28 mouse cellular contexts compared by ENCODE assay signal in the genomic region with DNA sequence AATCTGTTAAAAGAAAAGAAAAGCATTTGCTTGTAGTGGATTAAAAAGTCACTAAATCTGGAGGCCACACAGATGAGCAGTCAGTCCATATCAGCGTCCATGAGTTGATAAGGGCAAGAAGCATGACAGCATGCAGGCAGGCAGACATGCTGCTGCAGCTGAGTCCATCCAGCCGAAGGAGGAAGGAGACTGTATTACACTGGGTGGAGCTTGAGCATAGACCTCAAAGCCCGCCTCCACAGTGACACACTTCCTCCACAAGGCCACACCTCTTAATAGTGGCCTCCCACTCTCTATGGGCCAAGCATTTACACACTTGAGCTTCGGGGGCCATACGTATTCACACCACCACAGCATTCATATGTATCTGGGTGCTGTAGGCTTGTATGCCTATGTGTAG. TPM values are rescaled to one million over a fixed set of nuclear protein-coding genes. Genes with fewer than 3 reads are reported as not detected.
DNase-seq lines count a peak whose midpoint lies in the region; ATAC-seq and TF ChIP-seq lines count a peak whose summit lies in the region.
"Had no signal": no experiment of that assay in that cellular context is flagged by ENCODE, and none has a peak within 500 bp of the region (broad histone marks: within the 10 kb centered on the region; RNA-seq: fewer than 3 reads in every experiment).

No protein-coding gene starts in this region.

- TF ChIP-seq EP300 in stomach, postnatal 0 days (optimal IDR thresholded peaks at IDR 0.05), result no peak

- no peak for TF ChIP-seq CTCF in stomach, postnatal 0 days (IDR thresholded peaks at IDR 0.05; ENCODE audit: low read depth)

- no peak overlapping the region for H3K9ac ChIP-seq in heart, embryonic 12.5 days
- H3K9ac ChIP-seq in stomach, embryonic 16.5 days (ENCODE audit: low read length), result no peak overlapping the region
- no peak overlapping the region for H3K9ac ChIP-seq in stomach, postnatal 0 days (ENCODE audit: low read length)
- H3K9ac ChIP-seq in intestine, embryonic 14.5 days (ENCODE audit: low read length), result no peak overlapping the region
- H3K9ac ChIP-seq: embryonic facial prominence, embryonic 12.5 days; forebrain, embryonic 13.5 days; hindbrain, embryonic 13.5 days; limb, embryonic 13.5 days; liver, embryonic 14.5 days; lung, embryonic 15.5 days; midbrain, embryonic 12.5 days; stomach, embryonic 15.5 days had no signal

- no peak for DNase-seq in heart, adult 8-10 months (ENCODE audit: low spot score)
- DNase-seq in stomach, postnatal 0 days (ENCODE audit: low spot score), result no peak
- no peak for DNase-seq in intestine, embryonic 14.5 days (ENCODE audit: low spot score)
- no peak for DNase-seq in natural killer cell, adult 2 months (ENCODE audit: low spot score in 2 of 2)
- no peak for DNase-seq in T-cell, adult 2 months (ENCODE audit: low spot score)
- DNase-seq in gastrocnemius, postnatal 36 days, result no peak
- DNase-seq: adrenal gland, adult 2 months; B cell, adult 2 months; cerebellum, adult 11-12 months; cerebellum, postnatal 10 days; heart, adult 11 months; kidney, postnatal 4 days; lung, postnatal 36 days; right cerebral cortex, postnatal 4 days; thymus, adult 2 months; thymus, postnatal 4 days had no signal

- no peak overlapping the region for H3K4me3 ChIP-seq in heart, embryonic 12.5 days
- H3K4me3 ChIP-seq in stomach, embryonic 16.5 days (replicated peaks; ENCODE audit: low read length), result no peak overlapping the region
- H3K4me3 ChIP-seq in stomach, postnatal 0 days (ENCODE audit: low read depth, low read length), result no peak overlapping the region
- no peak overlapping the region for H3K4me3 ChIP-seq in intestine, embryonic 14.5 days (ENCODE audit: low read depth, low read length)
- H3K4me3 ChIP-seq: embryonic facial prominence, embryonic 12.5 days; forebrain, embryonic 13.5 days; hindbrain, embryonic 13.5 days; limb, embryonic 13.5 days; lung, embryonic 15.5 days; midbrain, embryonic 12.5 days; stomach, embryonic 15.5 days had no signal

- no peak overlapping the region for H3K27ac ChIP-seq in heart, embryonic 12.5 days (ENCODE audit: poor library complexity, severe bottlenecking)
- H3K27ac ChIP-seq in stomach, embryonic 16.5 days (ENCODE audit: low read length), result no peak overlapping the region
- H3K27ac ChIP-seq in stomach, postnatal 0 days (replicated peaks), result no peak overlapping the region
- no peak overlapping the region for H3K27ac ChIP-seq in intestine, embryonic 14.5 days (ENCODE audit: low read depth)
- H3K27ac ChIP-seq: embryonic facial prominence, embryonic 12.5 days; forebrain, embryonic 13.5 days; hindbrain, embryonic 13.5 days; limb, embryonic 13.5 days; liver, embryonic 14.5 days; lung, embryonic 15.5 days; midbrain, embryonic 12.5 days; stomach, embryonic 15.5 days had no signal

- peaks cover 46% of the 10 kb centered on the region for H3K36me3 ChIP-seq in heart, embryonic 12.5 days
- H3K36me3 ChIP-seq in stomach, embryonic 16.5 days (ENCODE audit: control insufficient read depth, insufficient read depth, low read length), result peaks cover 9% of the 10 kb centered on the region
- H3K36me3 ChIP-seq in stomach, postnatal 0 days (ENCODE audit: control insufficient read depth, insufficient read depth, low read length), result no peaks in the 10 kb centered on the region
- H3K36me3 ChIP-seq in intestine, embryonic 14.5 days (ENCODE audit: control insufficient read depth, insufficient read depth, low read length), result peaks cover 37% of the 10 kb centered on the region

- H3K4me2 ChIP-seq in heart, embryonic 12.5 days, result no peak overlapping the region
- no peak overlapping the region for H3K4me2 ChIP-seq in stomach, embryonic 16.5 days (ENCODE audit: low read depth, low read length)
- H3K4me2 ChIP-seq in stomach, postnatal 0 days (replicated peaks; ENCODE audit: low read depth), result no peak overlapping the region
- H3K4me2 ChIP-seq in intestine, embryonic 14.5 days (ENCODE audit: low read length), result no peak overlapping the region
- H3K4me2 ChIP-seq: embryonic facial prominence, embryonic 12.5 days; forebrain, embryonic 13.5 days; hindbrain, embryonic 13.5 days; limb, embryonic 13.5 days; lung, embryonic 15.5 days; midbrain, embryonic 12.5 days; stomach, embryonic 15.5 days had no signal

- H3K4me1 ChIP-seq in heart, embryonic 12.5 days (replicated peaks), result no peaks in the 10 kb centered on the region; the same call in 1 of the 2 replicates
- no peaks in the 10 kb centered on the region for H3K4me1 ChIP-seq in stomach, embryonic 16.5 days (ENCODE audit: control insufficient read depth, insufficient read depth, low read length)
- H3K4me1 ChIP-seq in stomach, postnatal 0 days (replicated peaks; ENCODE audit: control insufficient read depth, insufficient read depth), result no peaks in the 10 kb centered on the region
- H3K4me1 ChIP-seq in intestine, embryonic 14.5 days (replicated peaks; ENCODE audit: control insufficient read depth, insufficient read depth, low read length), result no peaks in the 10 kb centered on the region
- H3K4me1 ChIP-seq: embryonic facial prominence, embryonic 12.5 days; forebrain, embryonic 13.5 days; hindbrain, embryonic 13.5 days; limb, embryonic 13.5 days; lung, embryonic 15.5 days; midbrain, embryonic 12.5 days; stomach, embryonic 15.5 days had no signal

- H3K9me3 ChIP-seq in heart, embryonic 12.5 days (replicated peaks), result no peaks in the 10 kb centered on the region
- peaks cover 5% of the 10 kb centered on the region; the same call in 1 of the 2 replicates for H3K9me3 ChIP-seq in stomach, embryonic 16.5 days (replicated peaks; ENCODE audit: control insufficient read depth, low read length)
- no peaks in the 10 kb centered on the region for H3K9me3 ChIP-seq in stomach, postnatal 0 days (ENCODE audit: control insufficient read depth, low read length)
- no peaks in the 10 kb centered on the region for H3K9me3 ChIP-seq in intestine, embryonic 14.5 days (ENCODE audit: control insufficient read depth, low read length)
- H3K9me3 ChIP-seq: embryonic facial prominence, embryonic 12.5 days; forebrain, embryonic 13.5 days; hindbrain, embryonic 13.5 days; limb, embryonic 13.5 days; lung, embryonic 15.5 days; midbrain, embryonic 12.5 days; stomach, embryonic 15.5 days had no signal

- 0 out of 2 replicates have a peak, but pooled peaks have one; percentile 22 for ATAC-seq in heart, embryonic 12.5 days (ENCODE audit: insufficient number of reproducible peaks, low FRiP score)
- 0 out of 2 replicates have a peak, but pooled peaks have one; percentile 44 for ATAC-seq in stomach, embryonic 16.5 days (ENCODE audit: insufficient read depth, low FRiP score)
- no peak for ATAC-seq in stomach, postnatal 0 days (ENCODE audit: low FRiP score, low TSS enrichment)
- ATAC-seq in intestine, embryonic 14.5 days (replicated peaks; ENCODE audit: low FRiP score, low TSS enrichment, low read depth), result 0 out of 2 replicates have a peak, but pooled peaks have one; percentile 27
- ATAC-seq: forebrain, embryonic 13.5 days; inflammation-experienced regulatory T-cells, adult 6 months had no signal

- intact Hi-C loops in gastrocnemius, postnatal 36 days (cut with DNase I), result no loop called here

- 68% methylated on average over 5 of the region's 5 CpGs for WGBS in heart, embryonic 12.5 days
- 88% methylated on average over 5 of the region's 5 CpGs for WGBS in stomach, embryonic 16.5 days
- 91% methylated on average over 5 of the region's 5 CpGs for WGBS in stomach, postnatal 0 days
- 92% methylated on average over 5 of the region's 5 CpGs for WGBS in intestine, embryonic 14.5 days

- H3K27me3 ChIP-seq in heart, embryonic 12.5 days (replicated peaks), result no peaks in the 10 kb centered on the region
- H3K27me3 ChIP-seq in stomach, embryonic 16.5 days (ENCODE audit: control insufficient read depth, insufficient read depth, low read length), result no peaks in the 10 kb centered on the region
- no peaks in the 10 kb centered on the region for H3K27me3 ChIP-seq in stomach, postnatal 0 days (ENCODE audit: control insufficient read depth, insufficient read depth, low read length)
- H3K27me3 ChIP-seq in intestine, embryonic 14.5 days (replicated peaks; ENCODE audit: control insufficient read depth, insufficient read depth, low read length), result no peaks in the 10 kb centered on the region
- H3K27me3 ChIP-seq: CH12.LX; embryonic facial prominence, embryonic 12.5 days; forebrain, embryonic 13.5 days; hindbrain, embryonic 13.5 days; limb, embryonic 13.5 days; lung, embryonic 15.5 days; midbrain, embryonic 12.5 days; stomach, embryonic 15.5 days had no signal

RNA-seq across cellular contexts. Expression of gene Nudt15, which starts 26.0 kb away (rescaled TPM):
- 4.8 and 5.1 TPM in 2 replicates for polyA plus RNA-seq in heart, embryonic 12.5 days (2016; fragmentation: Nextera tagmentation; extraction: Ambion mirVana)
- 10 to 100 TPM in 1 of 4 experiments, 1 to 10 TPM in 3; 7.4 to 10.5 (median 8.8) TPM for total RNA-seq in heart, adult 8-10 months (2022)
- 4.3 and 5.1 TPM in 2 replicates for polyA plus RNA-seq in stomach, embryonic 16.5 days (2015; fragmentation: Nextera tagmentation; extraction: Ambion mirVana)
- 2.6 and 2.8 TPM in 2 replicates for polyA plus RNA-seq in stomach, postnatal 0 days (2015; fragmentation: Nextera tagmentation; extraction: Ambion mirVana)
- 7.2 TPM in 2 replicates for polyA plus RNA-seq in intestine, embryonic 14.5 days (2014; fragmentation: Nextera tagmentation; extraction: Ambion mirVana)
- 1 to 10 TPM; 6.1 to 6.4 TPM for total RNA-seq in gastrocnemius, postnatal 36 days (2021)

RNA-seq across cellular contexts. Expression of gene Sucla2, which starts 48.9 kb away (rescaled TPM):
- polyA plus RNA-seq in heart, embryonic 12.5 days (2016; fragmentation: Nextera tagmentation; extraction: Ambion mirVana), result 200 and 204 TPM in 2 replicates
- total RNA-seq in heart, adult 8-10 months (2022), result 100 to 1,000 TPM; 674 to 810 (median 734) TPM
- 106 and 122 TPM in 2 replicates for polyA plus RNA-seq in stomach, embryonic 16.5 days (2015; fragmentation: Nextera tagmentation; extraction: Ambion mirVana)
- 98.9 and 101 TPM in 2 replicates for polyA plus RNA-seq in stomach, postnatal 0 days (2015; fragmentation: Nextera tagmentation; extraction: Ambion mirVana)
- polyA plus RNA-seq in intestine, embryonic 14.5 days (2014; fragmentation: Nextera tagmentation; extraction: Ambion mirVana), result 110 and 117 TPM in 2 replicates
- total RNA-seq in gastrocnemius, postnatal 36 days (2021), result 100 to 1,000 TPM; 486 to 490 TPM
